Mouse (Mus musculus): ENCODE measurements around the gene Prss42.

DNA sequence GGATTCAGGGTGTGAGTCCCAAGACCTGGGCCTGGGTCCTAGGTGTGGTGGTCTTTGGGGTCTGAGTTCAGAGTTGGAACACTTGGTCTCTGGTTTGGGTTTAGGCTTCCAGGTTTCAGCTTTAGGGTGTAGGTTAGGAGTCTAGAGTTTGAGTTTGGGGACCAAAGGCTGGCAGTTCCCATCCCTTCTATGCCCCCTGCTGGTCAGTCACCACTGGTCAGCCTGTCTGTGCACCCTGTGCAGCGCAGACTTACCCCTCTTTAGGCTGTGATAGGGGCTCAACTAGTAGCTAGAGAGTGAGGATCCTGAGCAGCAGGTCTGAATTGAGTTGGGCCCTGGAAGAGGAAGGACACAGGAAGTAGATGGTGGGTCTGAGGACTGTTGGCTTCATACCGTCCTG, 38.7 kb upstream of the Prss42 start:
- TF ChIP-seq TAL1 (IDR thresholded peaks at IDR 0.05; ENCODE audit: low read length), result no peak
- no peak for TF ChIP-seq NELFE (IDR thresholded peaks at IDR 0.05; ENCODE audit: low read depth, low read length)
- no peak for TF ChIP-seq POLR2A (IDR thresholded peaks at IDR 0.05; ENCODE audit: control insufficient read depth in 1 of 2, insufficient read depth in 1 of 2, low read depth in 1 of 2, low read length in 2 of 2, poor library complexity in 1 of 2)
